Mouse (Mus musculus) heart, postnatal 25 days (tissue): ENCODE results near the gene Atp11a. TPM values are rescaled to one million over a fixed set of nuclear protein-coding genes. Genes with fewer than 3 reads are reported as not detected.

Experiments
- DNase-seq: peaks from one replicate; pipeline ENCODE4 v3.0.0; 2022; ENCODE audit warnings: low spot score
- intact Hi-C: fragments of 180-260 bp; cut with DNase I; formaldehyde crosslinking; loops from one replicate; pipeline ENCODE4 v1.15.1; 2025
- total RNA-seq, 2 experiments: library from RNA; stranded (reverse); gene quantifications; 2 replicates each; pipeline ENCODE4 v1.2.3; 2021

Gene Atp11a
- total RNA-seq = 10 to 100 TPM; 82.7 to 84.0 TPM

DNA sequence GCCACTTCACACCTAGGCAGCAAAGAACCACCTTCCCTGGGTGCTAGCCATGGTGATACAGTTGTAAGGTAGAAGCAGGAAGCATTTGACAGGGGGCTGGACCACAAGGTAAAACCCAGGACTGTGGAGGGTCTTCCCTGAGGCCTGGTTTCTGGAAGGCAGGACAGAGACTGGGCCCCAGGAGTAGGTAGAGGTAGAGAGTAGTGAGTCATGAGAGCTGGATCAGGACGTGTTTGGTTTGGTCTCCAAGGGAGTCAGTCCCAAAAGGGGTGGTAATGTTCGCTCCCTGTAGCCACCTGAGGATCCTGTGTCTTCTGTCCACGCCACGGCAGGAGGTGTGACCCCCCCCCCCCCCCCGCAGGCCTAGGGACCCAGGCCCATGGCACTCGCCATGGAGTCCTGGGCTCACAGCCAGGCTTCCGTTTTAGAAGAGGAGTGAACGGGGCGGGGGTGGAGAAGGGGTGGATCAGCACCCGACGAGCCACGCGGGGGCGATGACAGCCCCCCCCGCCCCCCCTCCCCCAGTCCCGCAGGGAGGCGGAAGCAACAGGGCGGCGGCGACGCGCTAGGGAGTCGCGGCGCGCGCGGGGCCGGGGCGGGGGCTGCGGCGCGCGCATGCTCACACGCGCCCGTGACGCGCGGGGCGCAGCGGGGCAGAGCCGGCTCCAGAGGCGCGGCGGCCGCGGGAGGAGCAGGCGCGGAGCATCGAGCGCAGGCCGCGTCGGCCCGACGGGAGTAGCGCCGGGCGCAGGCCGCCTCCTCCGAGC, at the start of gene Atp11a:
Gene Atp11a, plus strand, starts transcription at position 624 of the 767 bp plus-strand sequence.
- intact Hi-C loops = loop anchor here (5.0 kb wide), 2 partner anchors 46 to 346 kb away; no protein-coding TSS in a partner anchor
- peak; percentile 60 for DNase-seq

DNA sequence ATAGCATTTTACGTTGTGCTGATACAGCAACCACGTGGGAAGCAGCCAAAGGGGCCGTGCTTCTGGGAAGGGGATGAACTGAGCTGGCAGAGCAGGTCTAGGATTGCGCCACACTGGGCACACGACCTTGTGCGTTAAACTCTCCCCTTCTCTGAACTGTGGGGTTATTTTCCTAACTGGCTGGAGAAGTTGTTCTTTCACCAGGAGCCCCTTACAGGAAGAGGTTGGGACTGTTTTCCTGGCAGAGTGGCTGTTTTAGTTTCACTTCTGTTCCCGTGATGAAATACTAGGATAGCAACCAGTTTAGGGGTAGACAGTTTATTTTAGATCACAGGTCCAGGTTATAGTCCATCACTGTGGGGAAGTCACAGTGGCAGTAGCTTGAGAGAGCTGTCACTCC, 45.2 kb upstream of the Atp11a start:
- intact Hi-C loops = no loop called here
- no peak for DNase-seq

DNA sequence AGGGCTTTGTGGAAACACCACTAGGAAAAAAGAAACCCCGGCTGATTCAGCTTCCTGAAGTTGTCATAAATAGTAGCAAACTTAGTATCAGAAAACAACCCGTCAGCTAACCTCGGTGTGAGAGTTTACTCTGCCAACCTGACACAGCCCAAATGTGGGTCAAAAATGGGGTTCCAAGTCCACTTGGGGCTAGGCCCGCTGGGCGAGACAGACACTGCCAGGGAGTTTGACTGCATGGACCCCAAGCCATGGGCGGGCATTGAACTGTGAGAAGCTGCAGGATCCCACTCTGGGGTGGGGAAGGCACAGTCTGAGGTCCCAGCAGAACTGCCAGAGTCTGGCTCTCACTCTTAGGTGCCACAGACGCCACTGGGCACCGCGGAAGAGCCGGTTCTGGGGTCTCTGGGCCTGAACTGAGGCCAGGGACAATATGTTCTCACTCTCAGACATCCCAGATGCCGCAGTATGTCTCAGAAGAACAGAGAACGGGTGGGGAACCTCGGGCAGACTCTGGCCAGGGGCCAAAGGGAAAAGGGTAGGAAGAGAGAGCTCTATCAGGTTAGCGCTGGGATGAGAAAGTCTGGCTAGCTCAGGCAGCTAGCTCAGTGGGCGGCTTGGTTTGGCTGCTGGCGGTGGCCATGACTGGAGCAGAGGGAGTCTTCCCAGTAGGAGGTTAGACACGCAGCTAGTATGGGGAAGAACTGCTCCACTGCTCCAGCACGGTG, 40.8 kb upstream of the Atp11a start:
- no peak for DNase-seq
- intact Hi-C loops = no loop called here

DNA sequence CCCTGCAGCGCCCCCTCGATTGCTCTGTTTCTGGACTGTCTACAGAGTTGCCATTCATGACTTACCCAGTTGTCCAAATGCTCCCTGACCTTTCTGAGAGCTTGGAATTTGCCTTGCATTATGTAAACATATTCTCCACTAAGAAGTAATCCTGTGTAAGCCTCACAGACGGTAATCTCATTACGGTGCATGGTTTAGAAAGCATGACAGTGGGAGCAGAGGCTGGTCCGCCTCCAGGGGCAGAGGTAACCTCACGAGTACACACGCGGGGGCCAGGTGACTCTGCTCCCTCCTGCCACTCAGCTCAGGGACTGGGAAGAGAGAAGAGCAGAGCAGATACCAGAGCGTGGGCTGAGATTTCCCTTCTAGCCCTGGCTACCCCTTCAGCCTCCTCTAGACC, 37.7 kb upstream of the Atp11a start:
- intact Hi-C loops = no loop called here
- DNase-seq = no peak

DNA sequence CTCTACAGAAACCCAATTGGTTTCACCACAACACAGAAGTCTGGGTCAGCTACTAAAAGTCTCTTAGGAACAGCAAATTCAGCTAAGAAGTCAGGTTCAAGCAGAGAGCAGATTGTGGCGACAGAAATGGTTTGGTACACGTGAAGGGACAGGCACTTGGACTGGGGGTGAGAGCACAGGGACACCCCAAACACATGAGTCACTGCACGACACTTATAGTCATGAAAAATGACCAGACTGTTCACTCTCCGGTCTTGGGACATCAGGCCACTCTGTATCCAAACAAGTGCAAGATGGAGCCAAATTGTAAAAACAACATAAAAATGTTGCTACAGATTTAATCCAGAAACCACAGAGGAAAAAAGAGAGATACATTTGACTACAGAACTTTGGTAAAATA, 28.2 kb upstream of the Atp11a start:
- DNase-seq = no peak
- intact Hi-C loops = no loop called here

DNA sequence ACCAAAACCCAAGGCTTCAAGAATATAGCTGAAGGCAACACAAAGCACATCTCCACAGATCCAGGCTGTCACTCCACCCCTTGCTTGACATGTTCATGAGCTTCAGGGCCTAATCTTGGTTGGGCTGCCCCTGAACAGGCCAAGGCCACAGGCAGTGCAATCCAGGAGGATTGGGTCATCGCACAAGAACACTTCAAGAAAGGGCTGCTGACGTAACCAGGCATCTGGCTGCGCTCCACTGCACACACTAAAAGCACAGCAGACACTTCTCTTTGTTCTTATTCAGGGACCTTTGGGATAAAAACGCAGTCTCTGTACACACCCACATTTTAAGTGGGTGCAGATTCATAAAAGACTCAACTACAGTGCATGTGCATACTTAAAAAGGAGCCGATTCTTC, 26.0 kb upstream of the Atp11a start:
- intact Hi-C loops = no loop called here
- DNase-seq = no peak

DNA sequence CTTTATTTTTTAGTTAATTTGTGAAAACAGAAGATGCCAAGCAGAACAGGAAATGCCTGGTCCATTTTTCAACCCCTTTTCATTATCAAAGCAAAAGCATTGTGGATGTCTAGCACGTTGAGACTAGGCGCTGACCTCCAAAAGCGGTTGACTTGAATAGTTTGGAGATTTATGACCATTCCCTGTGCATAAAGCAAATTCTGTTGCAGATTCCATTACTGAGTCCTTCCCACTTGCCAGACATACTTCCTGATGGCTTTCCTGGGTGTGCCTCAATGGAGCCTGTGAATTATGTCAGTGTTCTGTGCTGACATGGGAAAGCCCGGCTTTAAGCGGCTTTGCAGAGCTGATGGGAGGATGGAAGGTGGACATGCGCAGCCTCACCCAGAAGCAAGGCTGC, 24.4 kb upstream of the Atp11a start:
- no peak for DNase-seq
- intact Hi-C loops = no loop called here

DNA sequence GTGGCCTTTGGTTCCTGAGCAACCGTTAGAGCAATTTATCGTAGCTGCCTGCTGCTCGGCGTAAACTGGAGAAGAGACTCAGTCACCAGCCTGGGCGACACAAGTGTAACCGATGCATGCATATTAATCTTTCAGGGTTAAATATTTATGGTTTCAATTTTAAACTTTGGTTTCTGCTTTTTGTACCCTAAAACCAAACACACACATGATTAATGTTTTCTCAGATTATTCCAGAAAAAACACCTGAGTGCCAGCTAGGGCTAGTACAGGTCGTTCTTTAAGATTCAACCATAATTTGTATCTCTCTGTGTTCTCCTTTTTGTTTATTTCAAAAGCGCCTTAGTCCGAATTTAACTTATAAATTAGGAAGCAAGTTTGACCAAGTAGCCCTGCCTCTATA, 17.7 kb upstream of the Atp11a start:
- intact Hi-C loops = no loop called here
- no peak for DNase-seq

DNA sequence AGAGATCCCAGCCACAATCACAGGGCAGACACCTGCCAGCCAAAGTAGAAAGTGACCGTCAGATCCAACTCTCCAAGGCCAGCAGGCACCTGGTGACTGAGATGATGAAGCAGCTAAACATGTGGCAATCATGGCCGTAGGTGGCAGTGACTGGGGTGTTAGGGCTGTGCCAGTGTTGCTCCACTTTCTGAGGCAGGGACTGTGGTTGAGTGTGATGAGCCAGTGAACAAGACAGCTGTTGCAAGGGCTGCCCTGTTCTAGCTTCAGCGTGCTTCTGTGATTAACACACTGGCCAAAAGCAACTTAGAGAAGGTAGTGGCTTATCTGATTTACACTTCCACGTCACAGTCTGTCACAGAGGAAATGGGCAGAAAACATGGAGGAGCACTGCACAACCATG, 13.4 kb upstream of the Atp11a start:
- intact Hi-C loops = no loop called here
- DNase-seq = no peak

DNA sequence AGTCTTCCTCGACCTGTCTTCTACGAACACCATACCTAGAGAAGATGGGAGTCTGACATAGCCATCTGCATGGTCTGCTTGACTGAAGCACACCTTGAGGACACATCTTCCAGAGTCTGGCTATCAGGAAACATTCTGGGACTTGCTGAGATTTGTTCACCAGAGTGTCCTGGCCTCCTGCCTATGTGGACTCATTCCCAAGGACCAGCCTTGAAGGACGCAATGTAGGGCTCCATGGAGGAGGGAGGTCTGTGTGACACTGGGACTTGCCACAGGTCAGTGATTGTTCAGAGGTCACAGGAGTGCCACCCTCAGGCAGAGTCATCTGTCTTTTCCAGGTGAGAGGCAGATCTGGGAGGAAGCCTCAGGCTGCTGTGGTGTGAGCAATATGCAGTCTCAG, 8.6 kb upstream of the Atp11a start:
- intact Hi-C loops = no loop called here
- no peak for DNase-seq

DNA sequence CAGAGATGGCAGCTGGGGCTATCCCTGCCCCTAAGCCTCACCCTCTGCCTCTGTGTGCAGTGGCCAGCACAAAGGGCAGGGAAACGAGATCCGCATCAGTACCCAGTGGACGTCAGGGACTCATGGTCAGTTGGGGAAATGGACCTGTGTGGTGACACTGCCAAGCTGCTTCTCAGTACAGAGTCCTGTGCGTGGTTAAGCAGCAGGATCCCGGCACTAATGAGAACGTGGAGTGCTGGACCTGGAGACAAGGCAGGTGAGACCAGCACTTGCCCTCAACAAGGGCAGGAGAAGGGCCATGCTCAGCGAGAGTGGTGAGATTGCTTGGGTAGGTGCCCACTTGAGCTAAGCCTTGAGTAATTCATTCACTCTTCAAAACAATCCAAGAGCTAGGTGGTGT, 7.7 kb upstream of the Atp11a start:
- intact Hi-C loops = no loop called here
- DNase-seq = no peak

DNA sequence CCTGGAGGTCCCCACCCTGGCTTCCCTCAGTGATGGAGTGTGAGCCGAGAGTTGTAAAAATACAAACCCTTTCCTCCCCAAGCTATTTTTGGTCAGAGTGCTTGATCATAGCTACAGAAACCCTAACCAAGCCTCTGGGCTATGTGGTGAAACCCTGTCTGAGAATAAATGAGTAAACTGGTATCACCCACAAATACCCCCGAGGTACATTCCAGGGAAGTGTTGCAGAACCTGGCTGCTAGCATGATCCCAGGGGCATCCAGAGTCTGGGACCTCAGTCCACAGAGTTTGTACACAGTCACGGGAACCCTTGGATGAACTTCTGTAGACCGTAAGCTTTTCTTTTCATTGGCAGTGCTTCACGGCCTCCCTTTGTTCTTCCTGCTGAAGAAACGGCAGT, 3.8 kb upstream of the Atp11a start:
- intact Hi-C loops = loop anchor here (5.0 kb wide), 1 partner anchor 109 kb away; no protein-coding TSS in a partner anchor

DNA sequence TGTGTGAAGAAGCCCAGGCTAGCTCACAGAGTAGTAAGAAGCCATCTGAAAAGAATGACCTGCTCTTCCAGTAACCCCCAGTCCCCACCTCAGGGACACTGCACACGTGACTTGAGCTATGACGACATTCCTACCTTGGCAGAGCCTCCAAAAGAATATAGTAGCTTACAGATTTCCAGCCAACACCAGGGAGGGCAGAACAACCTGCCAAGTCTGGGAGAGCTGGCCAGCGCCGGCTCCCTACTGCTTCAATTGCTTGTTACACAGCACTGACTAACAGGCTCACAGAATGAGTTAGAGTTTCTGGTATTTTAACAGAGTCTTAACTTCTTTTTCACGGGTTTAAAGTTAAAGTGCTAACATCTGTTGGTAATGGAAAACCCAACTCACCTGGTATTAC, 2.7 kb upstream of the Atp11a start:
- DNase-seq = no peak
- intact Hi-C loops = loop anchor here (5.0 kb wide), 1 partner anchor 108 kb away; no protein-coding TSS in a partner anchor

More for the DNA sequence above, 3.8 kb upstream of the Atp11a start:
- no peak for DNase-seq

DNA sequence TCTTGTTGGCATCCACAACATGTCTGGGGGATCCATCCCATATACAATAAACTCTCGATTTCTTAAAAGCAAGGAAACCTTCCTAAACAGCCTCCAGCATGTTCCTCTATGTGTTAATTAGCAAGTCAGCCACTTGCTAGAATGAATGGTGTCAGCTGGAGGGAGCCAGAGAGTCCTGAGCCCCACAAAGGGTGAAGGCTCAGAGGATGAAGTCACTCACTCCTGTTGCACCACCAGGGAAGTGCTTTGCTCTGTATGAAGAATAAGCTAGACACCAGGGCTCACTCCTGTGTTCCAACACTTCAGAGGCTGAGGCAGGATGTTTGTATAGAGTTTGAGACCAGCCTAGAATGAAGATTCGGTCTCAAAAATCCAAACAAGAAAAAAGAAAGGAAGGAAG, 1.5 kb upstream of the Atp11a start:
- intact Hi-C loops = loop anchor here (5.0 kb wide), 2 partner anchors 47 to 347 kb away; no protein-coding TSS in a partner anchor
- no peak for DNase-seq

DNA sequence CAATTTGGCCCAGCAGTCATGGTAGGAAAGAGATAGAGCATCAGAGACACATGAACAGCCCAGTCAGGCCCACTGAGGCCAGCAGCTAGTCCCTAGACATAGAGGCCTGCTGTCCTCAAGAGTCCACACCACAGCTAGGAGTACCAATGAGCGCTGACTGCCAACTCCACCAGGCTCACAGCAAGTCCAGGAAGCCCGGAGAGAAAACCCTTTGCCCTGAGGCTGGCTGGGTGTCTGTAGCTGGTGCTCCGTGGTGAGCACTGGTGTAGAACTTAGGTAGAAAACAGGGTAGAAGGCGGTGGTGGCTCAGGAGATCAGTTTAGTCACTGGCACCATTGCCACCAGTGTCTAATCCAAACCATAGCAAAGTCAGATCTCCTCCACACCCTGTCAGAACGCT, 988 bp upstream of the Atp11a start:
- intact Hi-C loops = loop anchor here (5.0 kb wide), 2 partner anchors 46 to 346 kb away; no protein-coding TSS in a partner anchor
- DNase-seq = no peak

DNA sequence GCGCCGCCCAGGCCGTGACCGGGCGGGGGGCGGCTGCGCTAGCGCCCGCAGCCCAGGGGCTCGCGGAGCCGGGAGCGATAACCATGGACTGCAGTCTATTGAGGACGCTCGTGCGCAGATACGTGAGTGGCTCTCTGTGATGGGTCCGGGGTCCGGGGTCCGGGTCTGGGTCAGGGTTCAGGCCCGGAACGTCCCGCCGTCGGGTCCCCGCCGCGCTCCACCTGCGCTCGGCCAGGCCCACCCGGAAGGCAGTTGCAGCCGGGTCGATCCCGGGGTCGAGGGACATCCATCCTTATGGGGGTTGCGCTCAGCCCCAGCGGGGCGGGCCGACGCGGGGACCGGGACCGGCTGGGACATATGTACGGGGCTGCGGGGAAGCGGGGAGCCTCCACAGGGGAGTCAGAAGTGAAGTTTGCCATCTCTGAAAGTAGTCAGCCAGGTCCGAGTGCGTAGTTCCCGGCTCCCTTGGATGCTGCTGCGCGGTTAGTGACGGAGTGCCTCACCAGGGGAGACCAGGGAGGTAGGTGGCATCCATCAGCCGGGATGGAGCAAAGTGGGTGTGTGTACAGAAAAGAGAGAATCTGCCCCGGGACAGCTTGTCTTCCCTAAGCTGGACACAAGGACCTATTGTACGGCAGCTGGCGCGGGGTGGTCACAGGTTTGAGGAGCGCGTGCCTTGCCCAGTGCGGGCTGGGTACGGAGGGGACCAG, 572 bp downstream of the Atp11a start:
- no peak for DNase-seq
- intact Hi-C loops = loop anchor here (5.0 kb wide), 2 partner anchors 45 to 345 kb away; no protein-coding TSS in a partner anchor

DNA sequence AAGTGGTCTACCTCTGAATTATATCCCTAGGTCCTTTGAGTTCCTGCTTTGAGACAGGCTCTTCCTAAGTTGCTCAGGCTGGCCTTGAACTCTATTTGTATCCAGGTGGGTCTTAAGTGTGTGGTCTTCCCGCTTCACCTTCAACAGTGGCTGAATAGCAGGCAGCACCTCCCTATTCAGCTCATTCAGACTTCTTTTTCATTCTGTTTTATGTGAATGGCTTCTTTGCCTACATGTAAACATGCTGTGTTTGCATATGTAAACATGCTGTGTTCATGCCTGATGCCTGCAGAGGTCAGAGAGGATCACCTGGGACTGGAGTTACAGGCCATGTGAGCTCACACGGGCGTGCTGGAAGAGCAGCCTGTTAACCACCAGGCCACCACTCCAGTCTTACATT, 3.1 kb downstream of the Atp11a start:
- no peak for DNase-seq
- intact Hi-C loops = loop anchor here (2.0 to 5.0 kb wide), 3 partner anchors 17 to 342 kb away; no protein-coding TSS in a partner anchor

DNA sequence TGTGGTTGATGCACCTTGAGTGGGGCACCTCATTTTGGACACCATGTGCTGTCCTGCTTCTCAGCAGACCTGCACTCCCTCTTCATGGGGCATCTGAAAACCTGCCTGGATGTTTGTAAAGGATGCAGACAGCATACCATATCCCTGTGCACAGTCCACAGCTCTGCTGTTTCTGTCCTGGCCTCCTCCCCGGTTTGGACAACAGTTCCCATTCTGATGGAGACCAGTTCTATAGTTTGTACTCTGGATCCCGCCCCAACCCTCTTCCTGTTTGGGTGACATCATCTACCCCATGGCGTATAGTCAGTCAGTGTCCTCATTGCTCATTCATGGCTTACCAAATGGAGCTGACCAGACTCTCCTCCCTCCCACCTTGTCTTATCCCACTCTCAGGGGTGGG, 5.1 kb downstream of the Atp11a start:
- intact Hi-C loops = no loop called here
- DNase-seq = no peak

DNA sequence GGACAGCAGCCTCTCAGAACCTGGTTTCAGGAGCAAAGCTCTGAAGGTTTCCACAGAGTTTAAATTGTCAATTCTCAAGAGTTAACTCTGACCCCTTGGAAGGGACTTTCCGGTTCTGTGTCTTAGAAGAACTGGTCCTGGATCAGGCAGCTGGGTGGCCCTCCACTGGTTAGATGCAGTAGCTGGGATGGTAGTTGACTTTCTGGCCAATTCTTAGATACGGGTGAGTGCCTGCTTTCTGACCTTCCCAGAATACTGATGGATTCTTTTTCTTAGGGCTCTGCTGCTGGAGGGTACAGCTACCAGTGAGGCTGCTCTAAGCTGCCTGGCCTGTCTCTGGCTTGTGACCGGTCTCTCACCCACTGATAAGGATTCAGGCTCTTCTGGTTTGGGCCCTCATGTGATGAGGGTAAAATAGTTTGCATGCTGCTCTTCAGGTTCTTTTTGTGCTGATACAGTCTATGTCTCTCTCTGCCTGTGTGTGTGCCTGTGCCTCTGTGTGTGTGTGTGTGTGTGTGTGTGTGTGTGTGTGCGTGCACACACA, 6.8 kb downstream of the Atp11a start:
- DNase-seq = no peak
- intact Hi-C loops = no loop called here

DNA sequence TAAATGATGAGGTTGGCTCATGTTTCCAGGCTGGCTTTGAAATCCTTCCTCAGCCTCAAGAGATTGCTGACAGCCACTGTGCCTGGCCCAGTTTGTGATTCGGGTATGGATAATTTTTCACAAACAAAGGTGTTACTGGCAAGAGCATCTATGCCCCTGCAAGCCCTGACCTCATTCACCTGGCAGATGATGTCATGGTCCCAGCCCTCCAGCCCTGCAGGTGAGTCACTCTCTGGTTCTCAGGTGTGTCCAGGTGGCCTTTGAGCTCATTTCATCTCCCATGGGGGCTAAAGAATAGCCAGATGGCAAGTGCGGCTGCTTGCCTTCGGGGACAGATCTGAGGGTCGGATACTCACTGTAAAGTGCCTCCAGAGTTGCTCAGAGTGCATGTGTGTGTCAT, 8.2 kb downstream of the Atp11a start:
- intact Hi-C loops = no loop called here
- no peak for DNase-seq
